Mouse (Mus musculus): ENCODE measurements around the gene Tsga10ip. TPM values are rescaled to one million over a fixed set of nuclear protein-coding genes. Genes with fewer than 3 reads are reported as not detected.

The Tsga10ip gene
- polyA plus RNA-seq, 1 experiment from 2014 or later = 0.57 TPM

DNA sequence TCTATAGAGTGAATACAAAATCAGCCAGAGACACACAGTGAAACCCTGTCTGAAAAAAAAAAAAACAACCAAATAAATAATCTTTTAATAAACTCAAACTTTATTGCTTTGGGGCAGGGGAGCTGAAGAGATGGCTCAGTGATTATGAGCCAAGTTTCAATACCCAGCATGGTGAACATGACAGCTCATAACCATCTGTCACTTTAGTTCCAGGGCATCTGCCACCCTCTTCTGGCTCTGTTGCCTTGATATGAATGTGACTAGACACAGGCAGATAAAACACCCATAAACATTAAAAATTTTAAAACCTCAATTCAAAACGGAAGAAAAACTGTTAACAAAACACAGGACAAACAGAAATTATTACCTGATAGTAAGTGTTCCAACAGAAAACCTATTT is 24.9 kb downstream of the Tsga10ip start:
- WGBS = 95% methylated on average over 1 of the region's 1 CpGs
- Histone ChIP-seq H3K4me3 (replicated peaks) (no peak overlapping the region), H3K27ac (no peak overlapping the region), H3K4me2 (no peak overlapping the region), H3K36me3 (peaks cover 83% of the 10 kb centered on the region), H3K4me1 (no peaks in the 10 kb centered on the region), H3K27me3 (no peaks in the 10 kb centered on the region), H3K9me3 (replicated peaks) (no peaks in the 10 kb centered on the region), H3K9ac (no peak overlapping the region)
- ATAC-seq (replicated peaks; ENCODE audit: low FRiP score) = no peak

DNA sequence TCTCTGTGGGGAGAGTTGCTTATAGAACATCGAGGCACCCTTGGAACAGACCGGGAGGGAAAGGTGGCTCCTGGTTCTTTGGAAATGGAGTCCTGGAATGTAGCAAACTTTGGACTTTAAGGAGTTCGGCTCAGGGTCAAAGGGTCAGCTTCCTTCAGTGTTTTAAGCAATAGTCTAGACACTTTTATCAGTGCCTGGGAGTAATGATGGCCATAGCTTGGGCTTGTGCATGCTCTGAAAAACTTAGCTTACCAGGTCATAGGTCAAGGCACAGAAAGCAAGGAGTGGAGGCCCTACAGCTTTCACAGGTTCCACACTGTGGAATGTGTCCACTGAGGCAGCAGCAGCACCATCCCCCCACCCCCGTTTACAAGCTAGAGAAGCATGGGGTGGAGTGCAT is 27.6 kb downstream of the Tsga10ip start:
- peaks cover 81% of the 10 kb centered on the region for H3K36me3 ChIP-seq
- no peak for ATAC-seq (replicated peaks; ENCODE audit: low FRiP score)
- WGBS = 76% methylated on average over 4 of the region's 4 CpGs
- no peaks in the 10 kb centered on the region for H3K9me3 ChIP-seq (replicated peaks)
- H3K4me3 ChIP-seq (replicated peaks) = no peak overlapping the region
- no peaks in the 10 kb centered on the region for H3K27me3 ChIP-seq
- no peak overlapping the region for H3K4me2 ChIP-seq
- no peaks in the 10 kb centered on the region for H3K4me1 ChIP-seq
- H3K27ac ChIP-seq = no peak overlapping the region
- no peak overlapping the region for H3K9ac ChIP-seq

DNA sequence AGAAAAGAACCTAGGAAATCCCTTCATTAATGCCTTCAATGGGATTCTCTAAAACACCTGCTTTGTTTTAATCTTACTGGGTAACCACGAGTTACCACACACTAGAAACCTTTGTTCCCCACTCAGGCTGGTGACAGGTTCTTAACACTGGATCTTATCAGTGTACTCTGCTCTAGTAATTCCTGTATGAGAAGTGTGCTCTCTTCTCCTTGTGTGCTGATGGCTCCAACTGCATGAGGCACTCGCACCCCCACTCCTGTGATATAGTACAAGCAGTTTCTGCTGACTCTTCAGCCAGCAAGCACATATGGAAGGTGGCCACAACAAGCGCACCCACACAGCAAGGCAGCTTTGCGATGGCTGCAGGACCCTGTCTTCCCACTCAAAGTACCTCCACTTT is 28.1 kb downstream of the Tsga10ip start:
- peaks cover 81% of the 10 kb centered on the region for H3K36me3 ChIP-seq
- H3K27ac ChIP-seq = no peak overlapping the region
- H3K4me3 ChIP-seq (replicated peaks) = no peak overlapping the region
- H3K4me1 ChIP-seq = no peaks in the 10 kb centered on the region
- ATAC-seq (replicated peaks; ENCODE audit: low FRiP score) = no peak
- H3K27me3 ChIP-seq = no peaks in the 10 kb centered on the region
- no peak overlapping the region for H3K9ac ChIP-seq
- H3K9me3 ChIP-seq (replicated peaks) = no peaks in the 10 kb centered on the region
- H3K4me2 ChIP-seq = no peak overlapping the region
- 83% methylated on average over 4 of the region's 4 CpGs for WGBS

DNA sequence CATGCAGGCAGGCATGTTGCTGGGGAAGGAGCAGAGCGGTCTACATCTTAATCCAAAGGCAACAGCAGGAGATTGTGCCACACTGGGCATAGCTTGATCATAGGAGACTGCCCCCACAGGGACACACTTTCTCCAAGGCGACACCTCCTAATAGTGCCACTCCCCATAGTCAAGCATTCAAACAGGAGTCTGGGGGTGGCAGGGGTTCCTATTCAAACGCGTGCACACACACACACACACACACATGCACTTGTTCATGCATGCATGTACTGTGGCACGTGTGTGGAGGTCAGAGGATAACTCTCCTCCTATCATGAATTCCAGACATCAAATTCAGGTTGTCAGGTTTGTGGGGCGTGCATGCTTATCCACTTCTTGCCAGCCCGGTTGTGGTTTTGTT is 29.6 kb downstream of the Tsga10ip start:
- Histone ChIP-seq H3K9me3 (replicated peaks) (no peaks in the 10 kb centered on the region), H3K4me3 (replicated peaks) (no peak overlapping the region), H3K4me1 (peaks cover 8% of the 10 kb centered on the region), H3K27ac (no peak overlapping the region), H3K27me3 (no peaks in the 10 kb centered on the region), H3K9ac (no peak overlapping the region), H3K36me3 (peaks cover 78% of the 10 kb centered on the region), H3K4me2 (no peak overlapping the region)
- 90% methylated on average over 7 of the region's 7 CpGs for WGBS
- ATAC-seq (replicated peaks; ENCODE audit: low FRiP score) = no peak

GRCm38 (mm10) chr19:5370932-5371331 is 31.4 kb downstream of the Tsga10ip start:
- no peak for ATAC-seq (replicated peaks; ENCODE audit: low FRiP score)

GRCm38 (mm10) chr19:5367455-5367854 is 34.9 kb downstream of the Tsga10ip start:
- H3K4me3 ChIP-seq (replicated peaks) = peak overlapping the region; percentile 99
- peaks cover 68% of the 10 kb centered on the region for H3K36me3 ChIP-seq
- H3K4me2 ChIP-seq = peak overlapping the region; percentile 77
- H3K4me1 ChIP-seq = peaks cover 25% of the 10 kb centered on the region
- no peaks in the 10 kb centered on the region for H3K27me3 ChIP-seq
- WGBS = 8% methylated on average over 11 of the region's 11 CpGs
- peak overlapping the region; percentile 98 for H3K27ac ChIP-seq
- H3K9me3 ChIP-seq (replicated peaks) = no peaks in the 10 kb centered on the region
- no peak for ATAC-seq (replicated peaks; ENCODE audit: low FRiP score)
- peak overlapping the region; percentile 87 for H3K9ac ChIP-seq

More at GRCm38 (mm10) chr19:5370932-5371331, 31.4 kb downstream of the Tsga10ip start:
- H3K4me2 ChIP-seq = no peak overlapping the region
- peaks cover 12% of the 10 kb centered on the region for H3K4me1 ChIP-seq
- H3K27me3 ChIP-seq = no peaks in the 10 kb centered on the region
- H3K4me3 ChIP-seq (replicated peaks) = no peak overlapping the region
- 84% methylated on average over 3 of the region's 3 CpGs for WGBS
- no peaks in the 10 kb centered on the region for H3K9me3 ChIP-seq (replicated peaks)
- H3K27ac ChIP-seq = no peak overlapping the region
- H3K36me3 ChIP-seq = peaks cover 63% of the 10 kb centered on the region
- no peak overlapping the region for H3K9ac ChIP-seq

DNA sequence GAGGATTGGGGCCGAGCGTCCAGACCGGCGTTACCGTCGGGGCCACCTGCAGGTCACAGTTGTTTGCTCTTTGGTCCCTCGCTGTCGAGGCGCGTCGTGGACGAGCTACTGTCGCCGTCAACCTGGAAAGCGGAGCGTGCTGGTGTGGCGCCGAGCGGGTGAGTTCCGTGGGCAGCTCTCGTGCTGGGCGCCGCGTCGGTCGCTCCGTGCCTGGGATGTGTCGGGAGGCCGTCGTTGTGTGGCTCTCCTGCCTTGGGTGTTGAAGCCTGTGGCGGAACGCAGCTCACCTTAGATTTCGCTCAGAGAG is 35.3 kb downstream of the Tsga10ip start, which contains the start of gene Banf1:
Gene Banf1, minus strand, starts transcription at position 116 of the 307 bp plus-strand sequence.
- WGBS = under 1% methylated on average over 33 of the region's 33 CpGs
- H3K9me3 ChIP-seq (replicated peaks) = no peaks in the 10 kb centered on the region
- H3K36me3 ChIP-seq = peaks cover 63% of the 10 kb centered on the region
- no peak; the same call in 1 of the 2 replicates for ATAC-seq (replicated peaks; ENCODE audit: low FRiP score)
- peak within 1 kb of the TSS; percentile 99 for H3K4me3 ChIP-seq (replicated peaks)
- peaks cover 25% of the 10 kb centered on the region for H3K4me1 ChIP-seq
- peak within 1 kb of the TSS; percentile 98 for H3K27ac ChIP-seq
- no peaks in the 10 kb centered on the region for H3K27me3 ChIP-seq
- H3K4me2 ChIP-seq = peak within 1 kb of the TSS; percentile 77
- peak within 1 kb of the TSS; percentile 87 for H3K9ac ChIP-seq

GRCm38 (mm10) chr19:5366175-5367052 is 35.9 kb downstream of the Tsga10ip start, which contains the start of gene Eif1ad:
TSS of gene Eif1ad (plus strand) at chr19:5366741.
- Histone ChIP-seq H3K27me3 (no peaks in the 10 kb centered on the region), H3K9ac (peak within 1 kb of the TSS; percentile 87), H3K4me1 (peaks cover 25% of the 10 kb centered on the region), H3K9me3 (replicated peaks) (no peaks in the 10 kb centered on the region), H3K36me3 (peaks cover 57% of the 10 kb centered on the region), H3K27ac (peak within 1 kb of the TSS; percentile 98), H3K4me3 (replicated peaks) (peak within 1 kb of the TSS; percentile 99), H3K4me2 (peak within 1 kb of the TSS; percentile 77)
- ATAC-seq (replicated peaks; ENCODE audit: low FRiP score) = peak; percentile 97
- under 1% methylated on average over 88 of the region's 92 CpGs for WGBS

- H3K36me3 ChIP-seq = peaks cover 53% of the 10 kb centered on the region
- peak overlapping the region; percentile 77 for H3K4me2 ChIP-seq
- peak overlapping the region; percentile 98 for H3K27ac ChIP-seq
- peak overlapping the region; percentile 99 for H3K4me3 ChIP-seq (replicated peaks)
- no peak for ATAC-seq (replicated peaks; ENCODE audit: low FRiP score)
- H3K27me3 ChIP-seq = no peaks in the 10 kb centered on the region
- peak overlapping the region; percentile 87 for H3K9ac ChIP-seq
- peaks cover 25% of the 10 kb centered on the region for H3K4me1 ChIP-seq
- WGBS = 21% methylated on average over 11 of the region's 11 CpGs
- H3K9me3 ChIP-seq (replicated peaks) = no peaks in the 10 kb centered on the region
These were observed 36.6 kb downstream of the Tsga10ip start for GRCm38 (mm10) chr19:5365751-5366150.

GRCm38 (mm10) chr19:5364124-5364523 is 38.2 kb downstream of the Tsga10ip start:
- H3K4me2 ChIP-seq = no peak overlapping the region
- WGBS = 81% methylated on average over 2 of the region's 2 CpGs
- no peaks in the 10 kb centered on the region for H3K27me3 ChIP-seq
- no peaks in the 10 kb centered on the region for H3K9me3 ChIP-seq (replicated peaks)
- peaks cover 25% of the 10 kb centered on the region for H3K4me1 ChIP-seq
- no peak overlapping the region for H3K4me3 ChIP-seq (replicated peaks)
- no peak overlapping the region for H3K9ac ChIP-seq
- ATAC-seq (replicated peaks; ENCODE audit: low FRiP score) = no peak
- H3K36me3 ChIP-seq = peaks cover 36% of the 10 kb centered on the region
- H3K27ac ChIP-seq = no peak overlapping the region

- 86% methylated on average over 2 of the region's 2 CpGs for WGBS
- Histone ChIP-seq H3K4me2 (no peak overlapping the region), H3K9me3 (replicated peaks) (no peaks in the 10 kb centered on the region), H3K27ac (no peak overlapping the region), H3K9ac (no peak overlapping the region), H3K4me1 (peaks cover 13% of the 10 kb centered on the region), H3K27me3 (no peaks in the 10 kb centered on the region), H3K4me3 (replicated peaks) (no peak overlapping the region), H3K36me3 (peaks cover 25% of the 10 kb centered on the region)
- no peak for ATAC-seq (replicated peaks; ENCODE audit: low FRiP score)
These were observed 40.1 kb downstream of the Tsga10ip start for GRCm38 (mm10) chr19:5362186-5362585.

DNA sequence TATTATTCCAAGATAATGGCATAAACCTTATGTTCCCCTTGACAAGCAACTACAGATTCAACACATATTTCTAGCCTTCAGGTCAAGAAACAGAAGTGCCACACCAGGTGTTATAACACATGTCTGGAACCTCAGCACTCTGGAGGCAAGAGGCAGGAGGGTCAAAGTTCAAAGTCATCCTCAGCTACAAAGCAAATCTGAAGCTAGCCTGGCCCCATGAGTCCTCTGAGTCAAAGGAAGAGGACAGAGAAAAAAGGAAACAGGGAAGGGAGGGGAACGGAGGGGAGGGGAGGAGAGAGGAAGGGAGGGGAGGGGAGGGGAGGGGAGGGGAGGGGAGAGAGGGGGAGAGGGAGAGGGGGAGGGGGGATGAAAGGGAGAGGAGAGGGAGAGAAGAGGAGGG is 46.2 kb downstream of the Tsga10ip start:
- H3K36me3 ChIP-seq = no peaks in the 10 kb centered on the region
- no peak overlapping the region for H3K4me3 ChIP-seq (replicated peaks)
- no peak overlapping the region for H3K4me2 ChIP-seq
- ATAC-seq (replicated peaks; ENCODE audit: low FRiP score) = no peak
- H3K27ac ChIP-seq = 0 out of 2 replicates have a peak overlapping the region, but pooled peaks have one; percentile 13
- no peaks in the 10 kb centered on the region for H3K9me3 ChIP-seq (replicated peaks)
- no CpG with 5 or more reads among the region's 1 CpGs for WGBS
- H3K9ac ChIP-seq = no peak overlapping the region
- H3K27me3 ChIP-seq = no peaks in the 10 kb centered on the region
- no peaks in the 10 kb centered on the region for H3K4me1 ChIP-seq

Measured in kidney, embryonic 15.5 days (tissue).